Mouse (Mus musculus): Measurements from ENCODE around the gene Cdhr2. TPM values are rescaled to one million over a fixed set of nuclear protein-coding genes. Genes with fewer than 3 reads are reported as not detected.

Gene Cdhr2
- polyA plus RNA-seq (2012; fragmentation: generic; extraction: Trizol): 0.01 TPM
- long read RNA-seq, experiment 1: 0 reads
- long read RNA-seq, experiment 2: 0 reads

GRCm38 (mm10) chr13:54701243-54701642 is at the start of gene Cdhr2:
Gene Cdhr2, plus strand, starts transcription at chr13:54701461.
- H3K79me2 ChIP-seq (ENCODE audit: control insufficient read depth, insufficient read depth): no peaks in the 10 kb centered on the region
- TF ChIP-seq MYOG (IDR thresholded peaks at IDR 0.05; ENCODE audit: control insufficient read depth, extremely low read depth, insufficient read length) (no peak), USF1 (IDR thresholded peaks at IDR 0.05; ENCODE audit: low read depth) (no peak), MAX (IDR thresholded peaks at IDR 0.05) (no peak), MYOD1 (IDR thresholded peaks at IDR 0.05; ENCODE audit: control insufficient read depth, insufficient read length, low read depth) (no peak), CTCF (IDR thresholded peaks at IDR 0.05; ENCODE audit: control insufficient read depth, insufficient read depth, insufficient read length) (no peak), FOSL1 (IDR thresholded peaks at IDR 0.05; ENCODE audit: insufficient read depth, low read length, poor library complexity, severe bottlenecking) (no peak), CEBPB (IDR thresholded peaks at IDR 0.05; ENCODE audit: low read depth) (no peak)

GRCm38 (mm10) chr13:54660877-54661276 is 40.4 kb upstream of the Cdhr2 start:
- H3K79me2 ChIP-seq (ENCODE audit: control insufficient read depth, insufficient read depth): no peaks in the 10 kb centered on the region
- H3K36me3 ChIP-seq (ENCODE audit: control insufficient read depth, insufficient read depth): peaks cover 47% of the 10 kb centered on the region
- no peaks in the 10 kb centered on the region for H3K27me3 ChIP-seq (ENCODE audit: control insufficient read depth, insufficient read depth, insufficient read length)
- no peak overlapping the region for H3ac ChIP-seq (ENCODE audit: control insufficient read depth, insufficient read length, low read depth)
- H3K79me3 ChIP-seq (ENCODE audit: low read depth): no peaks in the 10 kb centered on the region
- no peak overlapping the region for H3K4me3 ChIP-seq (ENCODE audit: insufficient read depth, poor library complexity, severe bottlenecking)
- no peak for TF ChIP-seq CTCF (IDR thresholded peaks at IDR 0.05; ENCODE audit: control insufficient read depth, insufficient read depth, insufficient read length)
- no peak for TF ChIP-seq MAX (IDR thresholded peaks at IDR 0.05)
- no peak for TF ChIP-seq CEBPB (IDR thresholded peaks at IDR 0.05; ENCODE audit: low read depth)
- TF ChIP-seq MYOD1 (IDR thresholded peaks at IDR 0.05; ENCODE audit: control insufficient read depth, insufficient read length, low read depth): no peak
- no peak for TF ChIP-seq USF1 (IDR thresholded peaks at IDR 0.05; ENCODE audit: low read depth)
- no peak for TF ChIP-seq FOSL1 (IDR thresholded peaks at IDR 0.05; ENCODE audit: insufficient read depth, low read length, poor library complexity, severe bottlenecking)
- no peak for TF ChIP-seq MYOG (IDR thresholded peaks at IDR 0.05; ENCODE audit: control insufficient read depth, extremely low read depth, insufficient read length)

More at GRCm38 (mm10) chr13:54701243-54701642, at the start of gene Cdhr2:
- Histone ChIP-seq H3ac (ENCODE audit: control insufficient read depth, insufficient read length, low read depth) (no peak within 1 kb of the TSS), H3K36me3 (ENCODE audit: control insufficient read depth, insufficient read depth) (no peaks in the 10 kb centered on the region), H3K27me3 (ENCODE audit: control insufficient read depth, insufficient read depth, insufficient read length) (peaks cover 56% of the 10 kb centered on the region), H3K79me3 (ENCODE audit: low read depth) (no peaks in the 10 kb centered on the region), H3K4me3 (ENCODE audit: insufficient read depth, poor library complexity, severe bottlenecking) (no peak within 1 kb of the TSS)

- H3K79me2 ChIP-seq (ENCODE audit: control insufficient read depth, insufficient read depth): no peaks in the 10 kb centered on the region
- no peak overlapping the region for H3ac ChIP-seq (ENCODE audit: control insufficient read depth, insufficient read length, low read depth)
- H3K4me3 ChIP-seq (ENCODE audit: insufficient read depth, poor library complexity, severe bottlenecking): no peak overlapping the region
- peaks cover 42% of the 10 kb centered on the region for H3K36me3 ChIP-seq (ENCODE audit: control insufficient read depth, insufficient read depth)
- H3K79me3 ChIP-seq (ENCODE audit: low read depth): no peaks in the 10 kb centered on the region
- no peaks in the 10 kb centered on the region for H3K27me3 ChIP-seq (ENCODE audit: control insufficient read depth, insufficient read depth, insufficient read length)
- TF ChIP-seq CTCF (IDR thresholded peaks at IDR 0.05; ENCODE audit: control insufficient read depth, insufficient read depth, insufficient read length): no peak
- TF ChIP-seq USF1 (IDR thresholded peaks at IDR 0.05; ENCODE audit: low read depth): no peak
Measured at GRCm38 (mm10) chr13:54661358-54661757, 39.9 kb upstream of the Cdhr2 start.

GRCm38 (mm10) chr13:54663999-54664398 is 37.3 kb upstream of the Cdhr2 start:
- H3K79me3 ChIP-seq (ENCODE audit: low read depth): no peaks in the 10 kb centered on the region
- no peak for TF ChIP-seq MYOG (IDR thresholded peaks at IDR 0.05; ENCODE audit: control insufficient read depth, extremely low read depth, insufficient read length)
- H3K36me3 ChIP-seq (ENCODE audit: control insufficient read depth, insufficient read depth): peaks cover 33% of the 10 kb centered on the region
- no peak overlapping the region for H3ac ChIP-seq (ENCODE audit: control insufficient read depth, insufficient read length, low read depth)
- H3K4me3 ChIP-seq (ENCODE audit: insufficient read depth, poor library complexity, severe bottlenecking): no peak overlapping the region
- no peaks in the 10 kb centered on the region for H3K79me2 ChIP-seq (ENCODE audit: control insufficient read depth, insufficient read depth)
- H3K27me3 ChIP-seq (ENCODE audit: control insufficient read depth, insufficient read depth, insufficient read length): no peaks in the 10 kb centered on the region

GRCm38 (mm10) chr13:54664509-54664908 is 36.8 kb upstream of the Cdhr2 start:
- TF ChIP-seq CEBPB (IDR thresholded peaks at IDR 0.05; ENCODE audit: low read depth) (no peak), USF1 (IDR thresholded peaks at IDR 0.05; ENCODE audit: low read depth) (no peak), MYOD1 (IDR thresholded peaks at IDR 0.05; ENCODE audit: control insufficient read depth, insufficient read length, low read depth) (no peak), MYOG (IDR thresholded peaks at IDR 0.05; ENCODE audit: control insufficient read depth, extremely low read depth, insufficient read length) (no peak)
- Histone ChIP-seq H3K36me3 (ENCODE audit: control insufficient read depth, insufficient read depth) (peaks cover 30% of the 10 kb centered on the region), H3K4me3 (ENCODE audit: insufficient read depth, poor library complexity, severe bottlenecking) (no peak overlapping the region), H3K79me2 (ENCODE audit: control insufficient read depth, insufficient read depth) (no peaks in the 10 kb centered on the region), H3K27me3 (ENCODE audit: control insufficient read depth, insufficient read depth, insufficient read length) (no peaks in the 10 kb centered on the region), H3ac (ENCODE audit: control insufficient read depth, insufficient read length, low read depth) (no peak overlapping the region), H3K79me3 (ENCODE audit: low read depth) (no peaks in the 10 kb centered on the region)

GRCm38 (mm10) chr13:54665062-54665461 is 36.2 kb upstream of the Cdhr2 start:
- TF ChIP-seq FOSL1 (IDR thresholded peaks at IDR 0.05; ENCODE audit: insufficient read depth, low read length, poor library complexity, severe bottlenecking): no peak
- TF ChIP-seq MAX (IDR thresholded peaks at IDR 0.05): no peak
- TF ChIP-seq CEBPB (IDR thresholded peaks at IDR 0.05; ENCODE audit: low read depth): no peak
- TF ChIP-seq MYOG (IDR thresholded peaks at IDR 0.05; ENCODE audit: control insufficient read depth, extremely low read depth, insufficient read length): no peak
- TF ChIP-seq USF1 (IDR thresholded peaks at IDR 0.05; ENCODE audit: low read depth): no peak
- TF ChIP-seq MYOD1 (IDR thresholded peaks at IDR 0.05; ENCODE audit: control insufficient read depth, insufficient read length, low read depth): no peak
- TF ChIP-seq CTCF (IDR thresholded peaks at IDR 0.05; ENCODE audit: control insufficient read depth, insufficient read depth, insufficient read length): no peak
- peaks cover 30% of the 10 kb centered on the region for H3K36me3 ChIP-seq (ENCODE audit: control insufficient read depth, insufficient read depth)
- H3K4me3 ChIP-seq (ENCODE audit: insufficient read depth, poor library complexity, severe bottlenecking): no peak overlapping the region
- no peaks in the 10 kb centered on the region for H3K79me3 ChIP-seq (ENCODE audit: low read depth)
- no peak overlapping the region for H3ac ChIP-seq (ENCODE audit: control insufficient read depth, insufficient read length, low read depth)
- H3K79me2 ChIP-seq (ENCODE audit: control insufficient read depth, insufficient read depth): no peaks in the 10 kb centered on the region
- no peaks in the 10 kb centered on the region for H3K27me3 ChIP-seq (ENCODE audit: control insufficient read depth, insufficient read depth, insufficient read length)
